Mouse (Mus musculus): ENCODE measurements around the gene Cdk4.

Cdk4 gene

DNA sequence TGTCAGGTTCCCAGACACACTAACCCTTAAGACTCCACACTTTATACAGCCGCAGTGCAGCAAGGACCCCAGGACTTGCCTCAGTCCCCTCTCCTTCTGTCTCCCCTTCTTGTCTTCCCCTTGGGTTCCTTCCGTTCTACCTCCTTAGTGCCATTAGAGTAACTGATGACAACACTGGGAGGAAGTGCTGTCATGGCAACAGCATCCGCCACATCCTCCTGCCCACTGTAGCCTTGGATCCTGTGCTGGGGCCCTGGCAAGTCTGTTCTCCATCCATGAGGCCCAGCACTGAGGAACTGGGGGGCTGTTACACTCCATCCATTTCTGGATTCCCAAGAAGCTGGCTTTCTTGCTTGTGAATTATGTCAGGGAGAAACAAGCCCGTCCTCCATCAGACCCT is 12.7 kb downstream of the Cdk4 start:
- DNase-seq = no peak

DNA sequence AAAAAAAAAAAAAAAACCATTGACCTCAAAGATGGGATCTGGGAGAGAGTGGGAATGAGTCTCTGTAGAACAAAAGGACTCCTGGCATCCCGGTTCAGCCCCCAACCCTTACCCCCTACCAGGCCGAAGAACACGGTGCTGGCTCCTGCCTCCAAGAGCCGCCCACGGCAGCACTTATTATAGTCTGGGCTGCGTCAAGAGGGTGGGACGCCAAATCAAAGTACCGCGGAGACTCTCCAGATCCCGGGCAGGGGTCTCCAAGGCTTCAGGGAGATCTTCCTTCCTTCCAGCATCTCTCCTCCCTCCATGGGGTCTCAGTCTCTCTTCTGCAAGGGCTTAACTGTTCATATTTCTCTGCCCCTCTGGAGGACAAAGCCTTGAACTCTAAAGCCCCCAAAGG is 14.2 kb downstream of the Cdk4 start:
- no peak for DNase-seq

DNA sequence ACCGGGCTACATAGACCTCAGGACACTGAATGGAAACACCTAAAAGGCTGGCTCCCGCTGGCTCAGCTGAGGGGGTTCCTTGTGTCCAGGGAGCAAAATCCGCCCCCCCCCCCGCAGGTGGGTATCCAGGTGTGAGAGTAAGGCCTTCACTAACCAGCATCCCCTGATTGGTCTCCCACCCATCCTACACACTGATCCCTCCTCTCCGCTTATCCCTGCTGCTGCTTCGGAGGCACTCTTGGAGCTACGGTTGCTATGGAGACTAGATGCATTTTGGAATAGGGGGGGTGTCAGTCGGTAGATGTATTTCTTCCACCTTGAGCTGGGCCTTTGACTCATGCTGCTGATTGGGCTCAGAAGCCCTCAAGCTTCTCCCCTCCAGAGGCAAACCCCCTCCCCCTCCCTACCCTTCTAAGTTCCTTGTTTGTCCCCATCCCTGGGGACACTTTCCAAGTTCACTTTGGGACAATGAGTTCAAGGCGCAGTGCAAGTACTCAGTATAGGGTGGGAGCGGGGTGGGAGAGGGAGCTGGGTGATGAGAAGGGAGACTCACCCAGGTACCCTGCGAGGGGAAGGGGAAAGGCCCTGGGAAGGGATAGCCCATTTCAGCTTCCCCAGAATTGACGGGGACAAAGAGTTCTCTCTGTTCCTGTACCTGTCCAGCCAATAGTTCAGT is 14.8 kb downstream of the Cdk4 start:
- no peak for DNase-seq

DNA sequence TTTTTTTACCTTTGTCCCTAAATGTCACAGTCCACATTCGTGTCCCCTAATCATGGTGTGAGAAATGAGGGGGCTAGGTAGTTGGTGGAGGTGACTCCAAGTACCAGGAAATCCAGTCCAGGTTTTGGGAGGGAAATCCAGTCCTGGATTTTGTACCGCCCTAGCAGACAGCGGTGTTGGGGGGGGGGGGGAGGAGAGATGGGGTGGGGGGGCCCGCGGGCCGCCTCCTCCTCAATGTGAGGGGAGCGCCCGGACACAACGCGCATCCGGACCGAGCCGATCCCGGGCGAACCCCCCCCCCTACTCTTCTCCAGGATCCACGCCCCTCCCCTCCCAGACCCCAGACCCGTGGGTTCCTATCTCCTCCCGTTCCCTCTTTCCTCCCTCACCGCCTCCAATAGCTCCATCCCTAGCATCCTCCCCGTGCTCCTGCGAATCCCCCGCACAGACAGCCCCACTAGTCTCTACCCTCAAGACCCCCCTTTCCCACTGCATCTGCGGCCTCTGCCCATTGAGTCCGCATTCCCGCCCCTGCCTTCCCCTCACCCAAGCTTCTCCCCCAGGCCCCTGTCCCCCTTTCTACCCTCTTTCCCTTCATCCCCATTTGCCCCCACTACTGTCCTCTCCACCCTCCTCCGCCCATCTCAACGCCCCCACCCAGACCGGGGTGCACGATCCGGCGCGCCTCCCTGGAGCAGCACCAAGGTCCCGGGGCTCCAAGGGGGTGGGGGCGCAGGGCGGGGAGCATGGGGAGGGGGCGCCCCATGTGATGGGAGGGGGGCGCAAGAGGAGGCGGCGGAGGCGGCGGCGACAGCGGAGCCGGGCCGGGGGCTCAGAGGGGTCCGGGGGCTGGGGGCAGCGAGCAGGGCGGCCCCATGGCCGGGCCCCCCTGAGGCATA is 15.6 kb downstream of the Cdk4 start:
- no peak for DNase-seq

DNA sequence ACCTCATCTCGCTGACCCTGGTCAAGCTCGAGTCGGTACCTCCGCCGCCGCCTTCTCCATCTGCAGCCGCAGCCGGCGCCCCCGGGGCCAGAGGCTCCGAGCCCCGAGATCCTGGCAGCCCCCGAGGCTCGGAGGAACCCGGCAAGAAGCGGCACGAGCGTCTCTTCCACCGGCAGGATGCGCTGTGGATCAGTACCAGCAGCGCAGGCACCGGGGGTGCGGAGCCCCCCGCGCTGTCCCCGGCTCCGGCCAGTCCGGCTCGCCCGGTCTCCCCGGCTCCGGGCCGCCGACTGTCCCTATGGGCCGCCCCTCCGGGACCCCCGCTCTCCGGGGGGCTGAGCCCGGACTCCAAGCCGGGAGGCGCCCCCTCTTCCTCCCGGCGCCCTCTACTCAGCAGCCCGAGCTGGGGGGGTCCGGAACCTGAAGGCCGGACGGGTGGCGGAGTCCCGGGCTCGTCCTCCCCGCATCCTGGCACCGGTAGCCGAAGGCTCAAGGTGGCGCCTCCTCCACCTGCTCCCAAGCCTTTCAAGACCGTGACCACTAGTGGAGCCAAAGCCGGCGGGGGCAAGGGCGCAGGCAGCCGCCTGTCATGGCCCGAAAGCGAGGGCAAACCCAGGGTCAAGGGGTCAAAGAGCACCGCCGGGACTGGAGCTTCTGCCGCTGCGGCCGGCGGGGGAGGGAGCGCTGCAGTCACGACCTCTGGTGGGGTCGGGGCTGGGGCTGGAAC is 16.5 kb downstream of the Cdk4 start:
- DNase-seq = no peak

DNA sequence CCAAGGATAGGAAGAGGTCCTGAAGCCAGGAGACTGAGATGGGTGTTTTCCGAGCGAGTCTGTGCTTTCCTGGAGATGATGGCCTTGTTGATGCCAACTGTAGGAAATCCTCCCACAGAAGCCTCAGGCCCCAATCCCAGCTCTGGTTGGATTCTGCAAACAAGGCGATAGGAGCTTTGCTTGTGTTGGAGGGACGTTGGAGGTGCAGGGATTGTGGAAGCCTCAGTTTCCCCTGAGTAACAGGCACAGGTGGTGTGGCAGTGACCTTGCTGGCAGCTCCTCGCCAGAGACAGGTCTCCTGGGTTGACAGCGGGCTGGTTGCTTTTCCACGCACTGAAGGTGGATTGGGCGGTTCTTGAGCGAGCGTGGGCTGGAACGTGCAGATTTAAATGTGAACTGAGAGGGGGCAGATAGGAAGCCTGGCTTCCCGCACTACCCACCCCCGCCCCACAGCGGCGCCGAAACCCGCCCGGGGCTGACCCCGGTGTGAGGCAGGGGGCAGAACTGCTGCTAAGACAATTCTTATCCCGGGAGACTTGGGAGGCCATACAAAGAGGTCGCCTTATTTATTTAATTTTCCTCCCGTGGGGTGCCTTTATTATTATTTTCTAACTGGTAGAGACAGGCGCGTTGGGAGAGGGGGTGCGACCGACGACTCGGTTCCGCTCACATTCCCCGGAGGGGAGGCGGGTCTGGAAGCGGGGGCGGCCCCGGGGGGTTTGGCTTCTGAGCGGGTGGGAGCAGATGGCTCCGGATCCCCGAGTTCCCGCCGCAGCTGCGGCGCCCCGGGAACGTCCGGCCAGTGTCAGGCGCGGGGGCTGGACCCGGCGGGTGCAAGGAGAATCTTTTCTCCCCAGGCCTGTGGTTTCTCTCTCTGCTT is 17.8 kb downstream of the Cdk4 start:
- DNase-seq = no peak

DNA sequence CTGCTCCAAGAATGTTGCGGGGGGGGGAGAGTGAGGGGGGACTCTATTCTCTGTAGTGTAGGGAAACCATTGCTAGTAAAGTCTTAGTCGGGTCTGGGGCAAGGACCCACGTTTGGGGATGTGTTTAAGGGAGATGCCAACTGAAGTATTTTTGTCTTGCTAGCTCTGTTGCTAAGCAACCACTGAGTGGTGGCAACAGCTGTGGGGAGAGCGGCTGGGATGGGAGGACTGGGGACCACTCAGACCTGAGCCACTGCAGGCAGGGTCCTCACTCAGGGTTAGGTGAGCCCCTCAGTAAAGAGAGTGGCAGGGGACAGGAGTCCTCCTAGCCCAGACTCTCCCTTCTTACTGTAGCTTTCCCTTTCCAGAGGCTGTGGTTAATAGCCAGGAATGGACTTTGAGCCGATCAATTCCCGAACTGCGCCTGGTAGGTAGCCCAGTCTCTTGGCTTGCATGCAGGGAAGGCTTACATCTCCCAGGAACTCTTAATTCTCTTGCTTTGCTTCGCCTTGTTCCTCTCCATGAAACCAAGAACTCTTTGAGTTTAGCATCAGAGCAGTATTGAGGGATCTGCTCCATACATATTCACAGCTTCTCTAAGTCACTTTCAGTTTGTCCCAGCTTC is 18.8 kb downstream of the Cdk4 start:
- no peak for DNase-seq

DNA sequence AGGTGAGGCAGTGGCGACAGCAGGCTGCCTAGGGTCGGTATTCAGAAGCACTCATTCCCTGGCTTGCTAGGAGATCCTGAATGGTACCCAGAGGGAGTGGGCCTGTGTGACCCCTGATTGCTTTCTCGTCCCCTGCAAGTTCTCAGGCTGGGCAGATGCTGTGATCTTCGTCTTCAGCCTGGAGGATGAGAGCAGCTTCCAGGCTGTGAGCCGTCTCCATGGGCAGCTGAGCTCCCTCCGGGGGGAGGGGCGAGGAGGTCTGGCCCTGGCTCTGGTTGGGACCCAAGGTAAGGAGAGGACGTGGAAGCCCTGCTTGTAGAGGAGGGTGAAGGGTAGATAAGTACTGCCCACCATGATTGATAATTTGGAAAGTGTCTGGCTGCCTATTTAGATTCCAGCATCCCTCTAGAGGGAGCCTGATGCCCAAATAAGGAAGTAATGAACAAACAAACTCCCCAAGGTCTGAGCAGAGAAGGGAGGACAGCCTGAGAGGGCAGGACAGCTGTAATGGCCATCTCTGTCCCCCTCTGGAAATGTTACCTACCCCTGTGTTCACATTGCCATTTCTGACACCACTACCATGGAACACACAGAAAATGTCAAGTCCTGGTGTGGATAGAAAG is 20.1 kb downstream of the Cdk4 start:
- no peak for DNase-seq

DNA sequence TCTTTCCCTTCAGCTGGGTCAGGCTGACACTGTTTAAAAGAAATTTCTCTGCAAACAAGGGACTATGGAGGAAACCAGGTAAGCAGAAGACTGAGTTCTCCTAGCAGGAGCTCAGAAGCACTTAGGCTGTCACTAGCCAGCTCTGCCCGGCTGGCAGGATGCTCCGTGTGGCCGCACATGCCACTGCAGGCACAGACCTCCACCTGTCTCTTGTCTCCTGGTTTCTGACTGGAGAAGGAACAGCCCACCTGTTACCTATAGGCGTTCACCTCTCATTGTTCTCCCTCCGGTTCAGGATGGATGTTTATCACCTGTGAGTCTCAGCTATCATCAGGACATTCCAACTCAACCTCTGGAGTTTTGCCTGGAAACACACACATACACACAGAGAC is 20.6 kb downstream of the Cdk4 start:
- no peak for DNase-seq

DNA sequence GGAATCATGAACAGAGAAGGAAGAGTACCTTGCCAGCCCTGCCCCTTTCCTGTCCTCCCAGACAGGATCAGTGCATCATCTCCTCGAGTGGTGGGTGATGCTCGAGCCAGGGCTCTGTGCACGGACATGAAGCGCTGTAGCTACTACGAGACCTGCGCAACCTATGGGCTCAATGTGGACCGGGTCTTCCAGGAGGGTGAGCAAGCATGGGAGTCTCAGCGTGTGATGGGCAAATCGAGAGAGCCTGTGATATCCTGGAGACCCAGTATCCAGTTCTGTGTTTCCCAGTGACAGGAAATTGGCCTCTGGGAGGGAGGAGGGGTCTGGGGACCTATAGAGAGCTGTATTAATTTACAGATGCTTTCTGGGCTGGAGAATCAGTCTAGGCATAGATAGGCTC is 21.7 kb downstream of the Cdk4 start:
- no peak for DNase-seq

DNA sequence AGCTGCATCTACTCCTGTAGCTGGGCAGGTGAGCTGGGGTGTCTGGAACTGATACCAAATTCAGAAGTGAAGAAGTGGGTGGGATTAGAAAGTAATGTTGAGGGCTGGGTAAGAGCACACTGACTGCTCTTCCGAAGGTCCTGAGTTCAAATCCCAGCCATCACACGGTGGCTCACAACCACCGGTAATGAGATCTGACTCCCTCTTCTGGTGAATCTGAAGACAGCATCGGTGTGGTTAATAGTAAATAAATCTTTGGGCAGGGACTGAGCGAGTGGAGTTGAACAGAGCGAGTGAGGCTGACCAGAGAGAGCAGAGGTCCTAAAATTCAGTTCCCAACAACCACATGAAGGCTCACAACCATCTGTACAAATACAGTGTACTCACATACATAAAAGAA is 22.3 kb downstream of the Cdk4 start:
- DNase-seq = no peak

DNA sequence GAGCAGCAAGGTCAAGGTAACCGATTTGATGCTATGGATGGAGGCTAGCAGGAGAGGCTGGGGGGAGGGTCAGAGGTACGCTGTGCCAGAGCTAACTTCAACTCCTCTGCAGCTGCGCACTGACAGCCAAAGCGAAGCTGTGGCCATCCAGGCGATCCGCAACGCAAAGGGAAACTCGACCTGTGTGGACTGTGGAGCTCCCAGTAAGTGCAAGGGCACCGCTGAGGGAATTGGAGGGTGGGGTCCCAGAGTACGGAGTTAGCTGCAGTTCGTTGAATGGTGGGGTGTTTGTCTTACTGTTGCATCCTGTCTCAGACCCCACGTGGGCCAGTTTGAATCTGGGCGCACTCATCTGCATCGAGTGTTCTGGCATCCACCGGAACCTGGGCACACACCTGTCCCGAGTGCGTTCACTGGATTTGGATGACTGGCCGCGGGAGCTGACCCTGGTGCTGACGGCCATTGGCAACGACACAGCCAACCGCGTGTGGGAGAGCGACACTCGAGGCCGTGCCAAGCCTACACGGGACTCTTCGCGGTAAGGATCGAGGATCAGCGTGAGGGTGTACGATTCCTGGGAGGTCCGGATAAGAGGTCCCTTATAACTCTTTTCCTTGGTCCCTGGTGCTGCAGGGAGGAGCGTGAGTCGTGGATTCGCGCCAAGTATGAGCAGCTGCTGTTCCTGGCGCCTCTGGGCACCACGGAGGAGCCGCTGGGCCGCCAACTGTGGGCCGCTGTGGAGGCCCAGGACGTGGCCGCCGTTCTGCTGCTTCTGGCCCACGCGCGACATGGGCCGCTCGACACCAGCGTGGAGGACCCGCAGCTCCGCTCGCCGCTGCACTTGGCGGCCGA is 27.5 kb downstream of the Cdk4 start:
- DNase-seq = peak; percentile 50 to 74

DNA sequence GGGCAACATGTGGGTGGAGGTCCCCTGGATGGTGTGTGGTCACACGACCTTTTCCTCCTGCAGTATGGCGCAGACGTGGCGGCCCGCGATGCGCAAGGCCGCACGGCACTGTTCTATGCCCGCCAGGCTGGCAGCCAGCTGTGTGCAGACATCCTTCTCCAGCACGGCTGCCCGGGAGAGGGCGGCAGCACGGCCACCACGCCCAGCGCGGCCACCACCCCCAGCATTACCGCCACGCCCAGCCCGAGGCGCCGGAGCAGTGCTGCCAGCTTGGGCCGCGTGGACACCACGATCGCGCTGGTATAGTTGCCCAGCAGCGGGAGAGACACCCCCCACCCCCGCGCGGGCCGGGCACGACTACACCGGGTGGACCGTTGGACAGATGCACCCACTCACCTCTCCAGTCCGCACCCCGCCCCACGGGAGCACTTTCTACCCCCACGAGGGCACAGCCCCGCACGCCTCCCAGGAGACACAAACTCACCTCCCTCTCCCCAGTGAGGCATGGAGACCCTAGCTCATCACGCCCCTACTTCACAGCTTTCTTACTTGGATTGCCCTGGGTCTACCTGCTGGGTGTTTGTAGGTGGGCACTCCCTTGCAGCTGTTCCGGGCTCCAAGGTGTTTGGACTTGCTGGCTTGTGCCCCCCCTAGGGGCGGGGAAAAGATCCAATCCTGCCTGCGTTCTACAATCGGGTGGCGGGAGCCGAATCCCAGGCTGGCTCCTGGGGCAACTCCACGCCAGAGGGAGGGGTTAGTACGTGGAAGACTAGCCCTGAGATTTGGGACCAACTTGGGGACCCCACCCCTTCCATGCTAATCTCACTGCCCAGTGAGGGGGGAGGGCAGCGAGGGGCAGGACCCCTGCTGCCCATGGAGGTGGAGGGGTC is 28.4 kb downstream of the Cdk4 start:
- DNase-seq = peak; percentile 47 to 62

DNA sequence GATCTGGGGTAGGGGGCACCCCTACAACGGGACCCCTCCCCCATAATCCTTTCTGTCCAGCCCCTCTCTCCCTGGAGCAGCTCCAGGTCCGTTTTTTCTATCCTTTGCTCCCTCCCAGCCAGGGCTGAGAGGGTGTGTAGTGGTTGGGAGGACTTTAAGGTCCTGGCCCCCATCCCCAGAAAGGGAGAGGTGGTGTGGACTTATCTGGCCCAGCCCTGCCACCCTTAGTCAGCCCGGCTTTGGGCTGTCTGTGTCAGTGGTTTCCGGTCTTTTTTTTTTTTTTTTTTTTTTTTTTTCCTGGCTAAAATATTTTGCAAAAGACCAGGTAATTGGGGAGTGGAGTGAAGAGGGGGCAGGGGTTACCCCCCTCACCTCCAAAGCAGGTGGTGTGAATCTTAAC is 29.4 kb downstream of the Cdk4 start:
- DNase-seq = no peak

DNA sequence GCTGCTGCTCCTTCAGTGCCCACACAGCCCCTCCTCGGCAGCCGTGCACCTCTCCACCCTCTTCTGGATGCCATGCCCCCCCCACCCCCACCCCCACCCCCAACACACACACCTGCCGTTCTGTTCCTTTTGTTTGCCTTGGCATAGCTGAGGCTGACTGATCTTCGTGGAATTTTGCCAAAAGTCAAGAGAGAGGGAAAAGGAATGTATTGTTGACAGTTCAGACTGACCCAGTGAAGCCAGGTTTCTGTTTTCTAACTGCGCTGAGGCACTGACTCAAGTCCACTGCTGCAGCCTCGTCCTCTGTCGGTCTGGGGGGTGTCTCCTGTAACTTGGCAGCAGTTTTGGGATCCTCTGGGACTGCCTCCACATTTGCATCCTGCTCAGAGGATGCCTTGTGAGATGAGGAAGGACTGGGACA is 31.1 kb downstream of the Cdk4 start:
- peak; percentile 60 to 82 for DNase-seq

DNA sequence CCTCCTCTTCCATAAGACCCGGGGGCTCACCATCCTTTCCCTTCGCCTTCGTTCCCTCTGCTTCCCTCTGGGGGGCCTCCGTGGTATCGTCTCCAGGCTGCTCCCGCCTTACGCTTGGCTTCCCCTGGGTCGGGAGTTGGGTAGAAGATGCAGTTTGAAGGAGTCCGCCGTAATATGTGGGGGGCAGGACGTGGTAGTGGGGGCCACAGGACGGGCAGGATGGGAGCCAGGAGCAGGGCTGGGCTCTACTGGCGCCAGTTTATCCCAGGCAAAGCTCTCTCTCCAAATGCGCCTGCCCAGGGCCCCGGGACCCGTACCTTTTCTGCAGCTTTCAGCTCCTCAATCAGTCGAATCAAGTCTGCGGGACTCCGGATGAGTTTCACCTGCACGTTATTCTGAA is 35.2 kb downstream of the Cdk4 start:
- no peak for DNase-seq

DNA sequence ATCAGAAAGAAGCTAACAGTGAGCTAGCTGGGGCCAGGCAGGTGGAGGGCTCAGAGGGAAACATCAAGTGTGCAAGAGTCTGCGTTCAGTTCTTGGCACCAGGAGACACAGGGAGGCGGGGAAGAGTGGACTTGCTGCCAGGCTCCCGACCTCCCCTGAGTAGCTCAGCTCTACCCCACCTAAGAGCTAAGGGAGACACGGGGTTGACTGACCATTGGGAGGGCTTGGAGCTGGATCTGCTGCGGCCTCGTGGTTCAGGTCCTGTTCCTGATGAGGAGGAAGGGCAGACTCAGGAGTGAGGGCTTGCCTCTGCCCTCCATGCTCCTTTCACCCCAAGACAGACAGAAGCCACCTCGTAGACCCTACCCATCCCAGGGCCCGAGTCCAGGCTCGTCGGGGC is 35.9 kb downstream of the Cdk4 start:
- no peak for DNase-seq

DNA sequence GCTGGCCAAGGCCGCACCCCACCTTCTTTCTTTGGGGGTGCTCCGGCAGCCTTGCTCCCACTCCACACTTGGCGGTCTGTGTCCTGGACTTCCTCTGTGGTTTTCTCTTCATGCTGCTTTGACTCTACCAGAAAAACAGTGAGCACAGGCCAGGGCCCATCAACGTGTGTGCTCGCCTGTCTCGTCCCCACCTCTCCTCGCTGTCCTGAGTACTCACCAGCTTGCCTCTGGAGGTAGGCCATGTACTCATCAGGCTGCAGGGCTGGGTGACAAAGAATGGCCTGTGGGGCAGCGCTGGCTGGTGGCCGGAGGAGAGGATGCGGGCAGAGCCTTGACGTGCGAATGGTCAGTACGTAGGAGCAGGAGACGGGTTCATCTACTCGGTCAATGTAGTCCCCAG is 36.5 kb downstream of the Cdk4 start:
- DNase-seq = no peak

DNA sequence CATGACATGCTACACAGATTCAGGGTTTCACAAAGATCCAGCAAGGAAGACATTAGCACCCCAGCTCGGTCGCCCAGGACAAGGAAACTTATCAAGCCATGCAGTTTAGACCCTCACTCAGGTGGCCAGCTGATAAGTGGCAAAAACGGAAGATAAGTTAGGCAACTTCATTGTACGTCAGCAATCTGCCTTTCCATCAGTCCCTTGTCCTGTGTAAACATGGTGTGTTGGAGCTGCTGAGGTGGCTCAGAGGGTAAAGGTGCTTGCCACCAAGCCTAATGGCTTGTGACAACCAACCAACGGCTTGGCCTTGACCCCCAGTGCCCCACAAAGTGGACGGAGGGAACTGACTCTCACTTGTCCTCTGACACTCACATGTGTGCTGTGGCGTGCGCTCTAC is 37.1 kb downstream of the Cdk4 start:
- no peak for DNase-seq

DNA sequence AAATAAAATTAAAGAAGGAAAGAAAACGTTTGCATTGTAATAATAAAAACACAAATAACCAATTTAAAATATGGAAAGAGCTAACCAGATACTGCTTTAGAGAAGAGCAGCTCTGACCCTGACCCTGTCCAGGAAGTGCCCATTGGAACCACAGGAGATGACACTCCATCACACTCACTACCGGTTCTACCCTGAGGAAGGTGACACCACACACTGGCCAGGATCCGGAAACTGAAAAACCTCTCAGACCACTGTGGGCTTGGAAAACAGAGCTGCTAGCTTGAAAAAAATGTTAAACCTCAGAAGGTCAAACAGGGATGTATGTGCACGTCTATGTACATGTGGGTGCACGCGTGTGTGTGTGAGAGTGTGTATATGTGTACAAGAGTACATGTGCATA is 37.8 kb downstream of the Cdk4 start:
- DNase-seq = no peak

All from lung, adult 18-20 months (tissue).